Mouse (Mus musculus) kidney, postnatal 0 days (tissue): ENCODE results near the gene Rsf1. TPM values are rescaled to one million over a fixed set of nuclear protein-coding genes. Genes with fewer than 3 reads are reported as not detected.
A peak's percentile ranks its signal among the peaks of the same experiment; 100 is the strongest.

ENCODE experiments used
- ATAC-seq: fragments of 200-750 bp; cut with Nextera tagmentation; replicated peaks from 2 replicates; pipeline ENCODE4 v1.8.0; 2017; ENCODE audit warnings: low read depth, moderate number of reproducible peaks, moderate TSS enrichment, moderate library complexity; ENCODE audit not compliant: low FRiP score
- DNase-seq: peaks from one replicate; pipeline ENCODE4 v3.0.0-alpha.2; 2016; ENCODE audit warnings: low spot score
- H3K27ac ChIP-seq: fragments of 300-500 bp; sonication (generic); 2 replicates; pipeline ENCODE4 v1.5.1; 2014; ENCODE audit warnings: mild to moderate bottlenecking
- H3K27me3 ChIP-seq: fragments of 300-500 bp; sonication (generic); 2 replicates; pipeline ENCODE4 v1.6.1; 2014; ENCODE audit warnings: low read length, mixed read lengths; ENCODE audit not compliant: insufficient read depth
- H3K36me3 ChIP-seq: fragments of 300-500 bp; sonication (generic); 2 replicates; pipeline ENCODE4 v1.6.1; 2014; ENCODE audit warnings: low read length, mixed read lengths; ENCODE audit not compliant: insufficient read depth
- H3K4me1 ChIP-seq: fragments of 300-500 bp; sonication (generic); replicated peaks from 2 replicates; pipeline ENCODE4 v1.6.1; 2014; ENCODE audit warnings: antibody characterized with exemption, low read length, mixed read lengths; ENCODE audit not compliant: insufficient read depth
- H3K4me2 ChIP-seq: fragments of 300-500 bp; sonication (generic); 2 replicates; pipeline ENCODE4 v1.6.1; 2014; ENCODE audit warnings: mild to moderate bottlenecking, low read length, moderate library complexity, mixed read lengths
- H3K4me3 ChIP-seq: fragments of 300-500 bp; sonication (generic); replicated peaks from 2 replicates; pipeline ENCODE4 v1.5.1; 2014; ENCODE audit warnings: low read depth, low read length
- H3K9ac ChIP-seq: fragments of 300-500 bp; sonication (generic); 2 replicates; pipeline ENCODE4 v1.6.1; 2014; ENCODE audit warnings: low read depth, low read length
- H3K9me3 ChIP-seq: fragments of 300-500 bp; sonication (generic); replicated peaks from 2 replicates; pipeline ENCODE4 v1.6.1; 2016; ENCODE audit warnings: low read length, inconsistent platforms, mixed read lengths
- CTCF ChIP-seq: IDR thresholded peaks from 2 replicates; pipeline ENCODE4 v1.5.1; 2016; ENCODE audit warnings: antibody characterized with exemption, low read depth, mild to moderate bottlenecking, moderate library complexity
- WGBS: fragments of 180-500 bp; shearing (Covaris S2); extraction: QIAGEN DNeasy Blood & Tissue Kit; methylation state at CpG from one replicate; pipeline ENCODE4 v1.1.7; 2014; 5-methylcytosine and 5-hydroxymethylcytosine counted together
- polyA plus RNA-seq: library from polyadenylated mRNA; unstranded; fragments of >200 nt; fragmentation: Nextera tagmentation; extraction: Ambion mirVana; gene quantifications from 2 replicates; pipeline ENCODE4 v1.2.1, GENCODE M21; 2015

Gene Rsf1
- polyA plus RNA-seq, 1 experiment from 2014 or later = 22.0 TPM

GRCm38 (mm10) chr7:97563576-97563975 is 16.1 kb upstream of the Rsf1 start:
- DNase-seq = no peak
- H3K4me2 ChIP-seq = no peak overlapping the region
- no peaks in the 10 kb centered on the region for H3K36me3 ChIP-seq
- no peak for ATAC-seq
- H3K27me3 ChIP-seq = no peaks in the 10 kb centered on the region
- TF ChIP-seq CTCF = no peak
- no peaks in the 10 kb centered on the region for H3K9me3 ChIP-seq
- H3K27ac ChIP-seq = no peak overlapping the region
- H3K4me3 ChIP-seq = no peak overlapping the region
- no peak overlapping the region for H3K9ac ChIP-seq
- WGBS = 72% methylated on average over 2 of the region's 2 CpGs
- H3K4me1 ChIP-seq = no peaks in the 10 kb centered on the region

GRCm38 (mm10) chr7:97569372-97569771 is 10.3 kb upstream of the Rsf1 start:
- DNase-seq (no peak), ATAC-seq (no peak)
- Histone ChIP-seq H3K27me3 (no peaks in the 10 kb centered on the region), H3K4me3 (no peak overlapping the region), H3K9ac (no peak overlapping the region), H3K4me2 (no peak overlapping the region), H3K9me3 (no peaks in the 10 kb centered on the region), H3K27ac (no peak overlapping the region), H3K36me3 (0 out of 2 replicates have a peak, but pooled peaks cover 3% of the 10 kb centered on the region), H3K4me1 (no peaks in the 10 kb centered on the region)
- no peak for TF ChIP-seq CTCF
- WGBS = 72% methylated on average over 4 of the region's 4 CpGs

- WGBS = 70% methylated on average over 1 of the region's 1 CpGs
- no peak for DNase-seq
- Histone ChIP-seq H3K9ac (no peak overlapping the region), H3K36me3 (0 out of 2 replicates have a peak, but pooled peaks cover 3% of the 10 kb centered on the region), H3K4me1 (no peaks in the 10 kb centered on the region), H3K27ac (no peak overlapping the region), H3K9me3 (no peaks in the 10 kb centered on the region), H3K27me3 (no peaks in the 10 kb centered on the region), H3K4me2 (no peak overlapping the region), H3K4me3 (no peak overlapping the region)
- no peak for ATAC-seq
- TF ChIP-seq CTCF = peak; percentile 50; the same call in 1 of the 2 replicates
Observed at GRCm38 (mm10) chr7:97570389-97570788, 9.3 kb upstream of the Rsf1 start.

GRCm38 (mm10) chr7:97578361-97579066 is 1.2 kb upstream of the Rsf1 start:
- H3K4me1 ChIP-seq = no peaks in the 10 kb centered on the region; the same call in 1 of the 2 replicates
- 26% methylated on average over 8 of the region's 8 CpGs for WGBS
- ATAC-seq = no peak
- H3K36me3 ChIP-seq = 0 out of 2 replicates have a peak, but pooled peaks cover 3% of the 10 kb centered on the region
- H3K9ac ChIP-seq = peak overlapping the region; percentile 97
- peak; percentile 40 for DNase-seq
- no peaks in the 10 kb centered on the region for H3K27me3 ChIP-seq
- no peaks in the 10 kb centered on the region for H3K9me3 ChIP-seq
- peak overlapping the region; percentile 73 for H3K4me2 ChIP-seq
- TF ChIP-seq CTCF = no peak
- H3K27ac ChIP-seq = peak overlapping the region; percentile 99
- H3K4me3 ChIP-seq = peak overlapping the region; percentile 98

GRCm38 (mm10) chr7:97579976-97580842 is 520 bp downstream of the Rsf1 start:
- DNase-seq = peak; percentile 56
- Histone ChIP-seq H3K4me1 (no peaks in the 10 kb centered on the region; the same call in 1 of the 2 replicates), H3K4me3 (peak overlapping the region; percentile 98), H3K9ac (peak overlapping the region; percentile 97), H3K9me3 (no peaks in the 10 kb centered on the region), H3K36me3 (no peaks in the 10 kb centered on the region), H3K27ac (peak overlapping the region; percentile 99), H3K4me2 (peak overlapping the region; percentile 68), H3K27me3 (no peaks in the 10 kb centered on the region)
- under 1% methylated on average over 55 of the region's 65 CpGs for WGBS
- no peak for TF ChIP-seq CTCF
- ATAC-seq = peak; percentile 23

- 0% methylated on average over 11 of the region's 11 CpGs for WGBS
- peak; percentile 96 for DNase-seq
- H3K36me3 ChIP-seq = no peaks in the 10 kb centered on the region
- ATAC-seq = peak; percentile 41
- H3K9ac ChIP-seq = peak overlapping the region; percentile 97
- peak overlapping the region; percentile 99 for H3K27ac ChIP-seq
- no peaks in the 10 kb centered on the region for H3K27me3 ChIP-seq
- H3K4me2 ChIP-seq = peak overlapping the region; percentile 68
- peak; percentile 41; the same call in 1 of the 2 replicates for TF ChIP-seq CTCF
- peak overlapping the region; percentile 98 for H3K4me3 ChIP-seq
- H3K9me3 ChIP-seq = no peaks in the 10 kb centered on the region
- no peaks in the 10 kb centered on the region; the same call in 1 of the 2 replicates for H3K4me1 ChIP-seq
Observed at GRCm38 (mm10) chr7:97580843-97581214, 1.1 kb downstream of the Rsf1 start.
